Mouse (Mus musculus) ovary, postnatal 36 days (tissue): Measurements from ENCODE around the gene E030018B13Rik.

Experiments used
- DNase-seq: peaks from one replicate; pipeline ENCODE4 v3.0.0; 2022; ENCODE audit warnings: low spot score, mixed read lengths

The E030018B13Rik gene

GRCm38 (mm10) chr7:63917693-63918092 lies 1.0 kb downstream of the E030018B13Rik start:
- DNase-seq: peak; percentile 44

- DNase-seq: no peak
Observed at GRCm38 (mm10) chr7:63918771-63919768, 2.4 kb downstream of the E030018B13Rik start.

DNA sequence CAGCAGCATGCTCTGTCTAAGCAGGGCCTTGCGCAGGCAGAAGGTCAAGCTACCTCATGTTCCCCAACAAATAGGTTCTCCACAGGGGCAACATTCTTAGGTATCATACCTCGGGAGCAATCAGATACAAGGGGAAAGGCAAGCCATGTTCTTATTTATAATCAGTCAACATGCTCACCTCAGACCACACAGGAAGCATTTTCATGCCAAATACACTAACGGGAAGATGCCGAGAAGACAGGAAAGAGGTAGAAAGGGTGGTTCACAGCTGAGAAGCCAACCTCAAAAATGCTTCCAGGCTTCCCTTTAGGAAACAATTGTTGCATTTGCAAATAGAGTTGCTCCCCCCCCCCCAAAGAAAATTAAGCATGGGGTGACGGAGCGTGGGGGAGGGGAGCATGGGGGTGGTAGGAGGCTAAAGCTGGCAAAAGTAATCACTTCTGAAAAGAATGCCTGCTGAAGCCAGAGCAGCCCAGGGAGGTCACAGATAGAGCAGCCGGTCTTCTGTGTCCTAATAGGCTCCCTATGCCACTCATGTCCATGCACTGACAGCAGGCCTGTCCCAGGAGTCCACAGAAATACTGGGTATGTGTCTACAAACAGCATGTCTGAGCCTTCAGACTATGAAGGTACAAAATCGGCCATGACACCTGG lies 5.4 kb downstream of the E030018B13Rik start:
- DNase-seq: peak; percentile 8

GRCm38 (mm10) chr7:63922571-63922970 lies 5.9 kb downstream of the E030018B13Rik start:
- no peak for DNase-seq

DNA sequence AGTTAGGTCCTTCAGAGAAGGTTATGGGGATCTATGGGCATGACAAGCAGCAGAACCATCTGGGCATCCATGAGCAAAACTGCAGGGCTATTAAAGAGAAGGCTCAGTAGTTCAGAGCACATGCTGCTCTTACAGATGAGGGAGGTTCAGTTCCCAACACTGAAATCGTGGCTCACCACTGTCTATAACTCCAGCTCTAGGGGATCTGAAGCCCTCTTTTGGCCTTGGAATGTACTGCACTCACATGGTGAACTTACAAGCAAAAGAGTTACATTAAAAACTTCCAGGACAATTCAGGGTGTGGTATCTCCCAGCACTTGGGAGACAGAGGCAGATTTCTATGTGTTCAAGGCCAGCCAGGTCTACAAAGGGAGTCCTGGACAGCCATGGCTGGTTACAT lies 6.3 kb downstream of the E030018B13Rik start:
- DNase-seq: no peak

- no peak for DNase-seq
Observed at GRCm38 (mm10) chr7:63924151-63924550, 7.5 kb downstream of the E030018B13Rik start.

GRCm38 (mm10) chr7:63924747-63925412 lies 8.2 kb downstream of the E030018B13Rik start:
- DNase-seq: peak; percentile 76

DNA sequence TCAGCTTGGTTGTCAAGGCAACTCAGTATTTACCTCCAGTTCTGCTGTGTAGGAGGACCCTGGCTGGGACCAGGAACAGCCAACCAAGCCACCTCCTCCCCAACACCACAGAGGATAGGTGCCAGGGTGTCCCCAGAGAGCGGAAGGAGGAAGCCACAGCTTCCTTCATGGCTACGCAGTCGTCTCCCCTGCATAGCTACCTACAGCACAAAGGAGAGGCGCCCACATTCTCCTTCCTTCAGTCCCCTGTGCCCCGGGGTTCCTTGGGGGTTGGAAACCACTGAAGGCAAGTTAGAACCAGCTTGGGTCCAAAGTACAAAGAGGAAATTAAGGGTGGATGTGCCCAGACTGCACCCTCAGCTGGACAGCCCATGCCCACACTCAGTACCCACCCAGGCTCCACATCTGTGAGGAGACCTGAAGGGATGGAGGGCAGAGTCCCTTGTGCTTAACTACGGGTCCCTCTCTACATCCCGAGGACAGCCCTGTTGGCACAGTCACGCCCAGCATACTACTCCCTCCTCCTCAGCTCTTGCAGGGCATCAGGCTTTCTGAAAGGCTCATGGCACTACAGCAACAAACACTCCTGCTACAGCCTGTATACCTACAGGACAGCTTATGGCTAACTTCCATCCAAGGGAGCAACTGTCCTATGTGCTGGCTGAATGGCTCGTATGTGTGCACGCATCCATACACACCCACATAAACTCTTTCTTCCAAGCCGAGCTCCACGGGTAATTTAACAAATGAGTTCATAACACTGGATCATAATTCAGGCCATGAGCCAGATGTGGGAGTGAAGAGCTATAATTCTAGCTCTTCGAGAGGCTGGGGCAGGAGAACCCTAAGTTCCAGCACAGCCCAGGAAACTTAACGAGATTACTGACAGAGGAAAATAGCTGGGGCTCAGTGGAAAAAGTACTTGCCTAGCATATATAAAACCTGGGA lies 9.0 kb downstream of the E030018B13Rik start:
- peak; percentile 55 for DNase-seq

DNA sequence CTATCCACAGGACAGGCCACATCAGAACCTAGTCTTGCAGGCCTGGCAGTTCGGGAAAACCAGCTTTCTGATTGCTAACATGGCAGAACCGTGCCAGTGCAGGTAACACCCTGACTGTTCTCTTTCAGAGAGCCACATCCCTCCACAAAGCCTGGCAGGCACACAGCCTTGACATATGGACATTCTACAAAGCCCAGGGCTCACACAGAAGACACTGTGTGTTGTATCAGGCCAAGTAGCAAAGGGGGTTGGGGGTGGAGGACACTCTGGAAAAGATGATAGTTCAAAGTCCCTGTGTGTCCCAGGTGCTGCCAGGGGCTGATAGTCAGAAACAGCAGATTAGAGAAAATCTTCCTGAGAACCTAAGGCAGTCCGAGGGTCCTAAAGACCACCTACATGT lies 9.8 kb downstream of the E030018B13Rik start:
- DNase-seq: peak; percentile 3

GRCm38 (mm10) chr7:63927121-63927520 lies 10.5 kb downstream of the E030018B13Rik start:
- DNase-seq: no peak

- DNase-seq: peak; percentile 34
Observed at GRCm38 (mm10) chr7:63929080-63929479, 12.4 kb downstream of the E030018B13Rik start.

- DNase-seq: no peak
Observed at GRCm38 (mm10) chr7:63930132-63930531, 13.5 kb downstream of the E030018B13Rik start.

DNA sequence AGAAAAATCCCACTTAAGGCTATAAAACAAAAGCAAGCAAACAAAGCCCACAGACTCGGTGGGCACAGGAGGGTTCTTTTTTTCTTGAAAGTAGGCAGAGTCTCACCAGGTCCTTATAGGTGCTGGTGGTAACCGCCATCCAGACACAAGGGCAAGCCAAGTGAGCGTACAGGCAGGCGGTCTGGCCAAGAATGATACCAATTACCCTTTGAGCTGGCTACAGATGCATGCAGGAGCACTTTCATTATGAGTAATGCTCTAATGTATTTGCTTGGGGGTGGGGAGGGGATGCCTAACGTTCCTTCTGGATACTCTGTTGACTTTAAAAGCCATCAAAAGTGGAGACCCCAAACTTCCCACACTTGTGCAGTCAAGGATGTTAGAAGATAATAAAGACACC lies 14.1 kb downstream of the E030018B13Rik start:
- DNase-seq: no peak

DNA sequence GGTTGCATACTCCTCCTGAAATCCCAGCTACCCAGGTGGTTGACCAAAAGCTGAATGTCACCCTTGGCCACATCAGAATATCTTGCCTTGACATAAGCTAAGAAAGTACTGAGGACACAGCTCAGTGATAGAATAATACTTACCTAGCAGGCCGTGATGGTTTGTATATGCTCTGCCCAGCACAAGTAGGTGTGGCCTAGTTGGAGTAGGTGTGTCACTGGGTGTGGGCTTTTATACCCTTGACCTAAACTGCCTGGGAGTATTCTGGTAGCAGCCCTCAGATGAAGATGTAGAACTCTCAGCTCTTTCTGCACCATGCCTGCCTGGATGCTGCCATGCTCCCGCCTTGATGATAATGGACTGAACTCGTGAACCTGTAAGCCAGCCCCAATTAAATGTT lies 15.8 kb downstream of the E030018B13Rik start:
- DNase-seq: no peak

- DNase-seq: no peak
Observed at GRCm38 (mm10) chr7:63933905-63934304, 17.2 kb downstream of the E030018B13Rik start.

DNA sequence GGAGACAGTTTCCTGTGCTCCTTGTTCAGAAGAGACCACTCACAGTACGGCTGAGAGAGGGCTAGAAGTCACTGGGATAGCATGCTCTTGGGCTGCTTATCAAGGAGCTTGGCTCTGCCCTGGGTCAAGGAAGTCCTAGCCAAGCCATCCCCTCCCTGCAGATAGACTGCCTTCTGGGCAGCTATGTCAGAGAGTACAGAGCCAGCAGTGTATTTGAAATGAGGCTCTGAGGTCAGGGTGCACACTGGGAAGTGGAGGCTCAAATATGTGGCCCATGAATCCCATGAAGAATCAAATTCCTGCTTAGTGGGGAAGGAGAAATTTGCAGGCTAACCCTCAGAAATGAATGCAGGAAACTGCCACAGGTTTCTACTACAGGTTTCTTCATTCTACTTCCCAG lies 17.9 kb downstream of the E030018B13Rik start:
- no peak for DNase-seq

- DNase-seq: no peak
Observed at GRCm38 (mm10) chr7:63935809-63936187, 19.1 kb downstream of the E030018B13Rik start.

GRCm38 (mm10) chr7:63936188-63936985 lies 19.7 kb downstream of the E030018B13Rik start:
- peak; percentile 79 for DNase-seq

DNA sequence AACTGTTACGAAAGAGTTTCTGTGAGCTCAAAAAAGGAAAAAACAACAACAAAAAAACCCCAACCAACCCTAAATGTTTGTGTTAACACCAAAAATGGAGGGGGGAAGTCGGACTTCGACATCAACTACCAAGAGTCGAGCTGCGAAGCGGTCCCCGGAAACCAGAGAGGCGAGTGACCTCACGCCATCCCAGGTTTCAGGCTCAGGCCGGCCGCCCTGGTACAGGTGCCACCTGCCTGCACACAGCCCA lies 20.3 kb downstream of the E030018B13Rik start:
- DNase-seq: no peak

GRCm38 (mm10) chr7:63937236-63938065 lies 20.8 kb downstream of the E030018B13Rik start:
- DNase-seq: peak; percentile 86
